Mouse (Mus musculus) c-Kit-positive CD71-positive TER-119-positive erythroid progenitor cells, embryonic 14.5 days (primary cell): ENCODE data around the gene Slc6a5.

Experiments
- DNase-seq: peaks from one replicate; pipeline ENCODE4 v3.0.0-alpha.2; 2013; ENCODE audit warnings: low spot score

Gene Slc6a5

DNA sequence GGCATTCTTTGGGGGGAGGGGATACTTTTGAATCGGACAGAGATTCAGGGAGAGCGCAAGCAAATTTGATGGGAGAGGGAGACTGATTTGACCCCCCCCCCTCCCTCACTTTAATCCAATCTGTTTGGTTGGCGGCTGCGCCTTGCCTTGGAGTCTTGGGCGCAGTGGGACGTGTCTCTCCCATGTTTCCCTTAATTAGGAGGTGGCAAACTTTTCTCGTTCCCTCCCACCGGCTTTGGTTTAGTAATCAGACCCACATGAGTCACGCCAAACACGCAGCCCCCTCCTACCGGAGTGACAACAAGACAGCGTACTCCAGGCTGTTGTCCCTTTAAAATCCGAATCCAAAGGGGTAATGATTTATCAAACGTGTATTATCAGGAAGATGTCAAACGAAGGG lies at the start of gene Slc6a5:
Gene Slc6a5, plus strand, starts transcription at position 297 of the 400 bp plus-strand sequence.
- no peak for DNase-seq

DNA sequence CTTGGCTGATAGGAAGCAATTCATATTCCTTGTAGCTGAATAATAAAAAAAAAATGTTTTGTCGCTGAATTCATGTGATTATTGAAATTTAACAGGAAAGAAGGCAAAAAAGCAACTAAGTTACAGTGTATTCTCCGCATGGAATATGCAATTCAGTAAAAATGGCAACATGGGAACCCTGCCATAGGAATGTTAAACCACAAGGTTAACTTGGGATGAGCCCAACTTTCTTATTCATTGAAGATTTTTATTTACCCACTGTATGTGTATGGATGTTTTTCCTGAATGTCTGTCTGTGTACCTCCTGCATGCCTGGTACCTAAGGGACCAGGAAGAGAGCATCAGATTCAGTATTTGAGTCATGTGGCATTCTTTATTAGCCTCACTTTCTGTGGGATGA lies 48.8 kb upstream of the Slc6a5 start:
- DNase-seq, result no peak

DNA sequence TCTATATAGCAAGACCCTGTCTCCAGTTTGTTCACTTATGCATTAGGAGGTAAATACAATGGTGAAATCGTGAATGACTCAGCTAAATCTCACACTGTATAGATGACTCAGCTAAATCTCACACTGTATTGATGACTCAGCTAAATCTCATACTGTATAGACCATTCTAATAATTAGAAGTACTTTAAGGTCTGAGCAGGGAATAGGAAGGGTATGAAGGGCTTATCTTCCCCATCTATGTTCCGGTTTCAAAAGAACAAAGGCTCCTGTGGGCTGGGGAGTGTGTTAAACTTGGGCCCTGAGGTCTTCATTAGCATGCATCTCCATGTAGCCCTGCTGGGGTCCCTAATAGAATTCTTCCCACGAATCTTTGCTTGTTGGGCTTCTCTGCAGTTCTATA lies 46.2 kb upstream of the Slc6a5 start:
- peak; percentile 18 for DNase-seq

DNA sequence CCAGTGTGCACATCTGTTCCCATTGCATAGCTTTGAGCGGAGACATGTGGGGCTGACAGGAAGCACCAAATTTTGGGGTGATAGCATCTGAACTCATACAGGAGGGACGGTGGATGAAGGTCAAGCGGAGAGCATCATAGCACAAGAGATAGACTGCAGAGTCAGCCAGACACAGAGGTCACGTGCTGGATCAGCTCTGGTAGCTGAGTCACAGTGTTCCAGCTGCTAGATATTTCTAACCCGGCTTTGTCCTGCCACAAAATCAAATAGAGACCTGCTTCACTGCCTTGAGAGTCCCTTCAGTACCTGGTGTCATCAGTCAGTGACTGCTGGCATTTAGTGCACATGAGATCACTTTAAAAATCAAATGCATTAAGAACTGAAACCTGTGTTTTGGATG lies 40.3 kb upstream of the Slc6a5 start:
- DNase-seq, result no peak

DNA sequence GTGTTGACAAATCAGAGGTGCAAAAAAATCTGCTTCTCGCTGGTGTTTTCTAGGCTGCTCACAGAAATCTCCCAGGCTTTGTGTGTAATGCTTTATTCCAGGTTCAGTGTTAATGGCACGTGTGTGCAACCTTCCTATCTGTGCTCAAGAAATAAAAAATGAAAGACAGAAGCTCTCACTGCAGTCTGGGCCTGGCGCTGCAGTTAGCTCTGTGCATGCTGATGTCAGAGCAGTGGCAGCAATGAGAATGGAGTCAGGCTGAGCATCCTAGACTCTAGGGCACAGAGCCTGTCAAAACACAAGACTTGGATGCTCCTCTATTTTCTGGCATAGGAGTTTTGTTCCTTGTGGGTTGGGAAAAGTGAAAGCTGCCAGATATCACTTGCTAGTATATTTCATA lies 39.7 kb upstream of the Slc6a5 start:
- no peak for DNase-seq

DNA sequence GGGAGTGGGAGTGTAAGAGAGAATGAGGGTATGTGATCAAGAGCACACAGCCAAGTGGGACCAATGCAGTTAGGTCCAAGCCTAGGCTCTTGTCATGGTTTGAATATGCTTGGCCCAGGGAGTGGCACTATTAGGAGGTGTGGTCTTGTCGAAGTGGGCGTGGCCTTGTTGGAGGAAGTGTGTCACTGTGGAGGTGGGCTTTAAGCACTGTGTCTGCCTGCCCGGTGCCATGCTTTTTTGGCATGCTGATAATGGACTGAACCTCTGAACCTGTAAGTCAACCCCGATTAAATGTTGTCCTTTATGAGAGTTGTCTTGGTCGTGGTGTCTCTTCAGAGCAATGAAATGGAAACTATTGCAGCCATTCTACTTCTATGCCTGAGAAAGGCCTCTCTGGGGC lies 32.6 kb upstream of the Slc6a5 start:
- no peak for DNase-seq

DNA sequence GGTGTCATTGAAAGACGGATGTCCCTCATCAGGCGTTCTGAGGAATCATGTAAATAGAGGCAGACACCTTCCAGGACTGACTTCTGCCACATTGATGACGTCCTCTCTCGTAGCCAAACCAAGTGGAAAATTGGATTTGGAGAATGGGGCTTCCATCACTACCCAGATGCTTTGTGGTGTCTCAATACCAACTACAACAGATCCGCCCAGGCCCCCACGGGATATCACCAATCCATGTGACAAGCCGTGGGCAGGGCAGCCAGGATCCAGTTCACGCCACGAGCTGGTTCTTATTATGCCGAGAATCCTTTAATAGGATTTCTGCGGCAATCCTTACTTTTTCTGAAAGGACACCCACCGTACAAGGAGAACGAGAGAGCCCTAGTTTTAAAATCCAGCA lies 30.9 kb upstream of the Slc6a5 start:
- no peak for DNase-seq

DNA sequence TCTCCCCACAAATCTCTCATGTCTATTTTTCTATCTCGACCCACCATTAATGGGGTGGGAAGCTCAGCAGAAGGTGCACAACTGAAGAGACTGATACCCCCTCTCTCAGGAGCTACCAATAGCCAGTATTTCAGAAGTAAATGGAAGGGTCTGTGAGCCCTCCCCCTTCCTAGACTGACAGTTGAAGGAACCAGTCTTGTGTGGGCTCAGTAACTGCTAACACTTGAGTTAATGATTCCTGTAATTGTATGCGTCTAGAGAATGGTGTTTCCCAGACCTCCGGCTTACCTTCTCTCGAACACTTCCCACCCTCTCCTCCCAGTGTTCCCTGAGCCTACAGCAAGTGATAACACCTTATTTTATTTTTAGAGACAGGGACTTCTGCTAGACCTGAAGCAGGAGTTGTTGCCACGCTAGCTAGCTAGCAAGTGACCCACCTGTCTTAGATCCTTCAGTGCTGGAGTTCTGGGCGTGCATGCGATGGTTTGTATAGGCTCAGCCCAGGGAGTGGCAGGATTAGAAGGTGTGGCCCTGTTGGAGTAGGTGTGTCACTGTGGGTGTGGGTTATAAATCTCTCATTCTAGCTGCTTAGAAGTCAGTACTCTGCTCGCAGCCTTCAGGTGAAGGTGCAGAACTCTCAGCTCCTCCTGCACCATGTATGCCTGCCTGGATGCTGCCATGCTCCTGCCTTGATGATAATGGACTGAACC lies 29.8 kb upstream of the Slc6a5 start:
- DNase-seq, result no peak

DNA sequence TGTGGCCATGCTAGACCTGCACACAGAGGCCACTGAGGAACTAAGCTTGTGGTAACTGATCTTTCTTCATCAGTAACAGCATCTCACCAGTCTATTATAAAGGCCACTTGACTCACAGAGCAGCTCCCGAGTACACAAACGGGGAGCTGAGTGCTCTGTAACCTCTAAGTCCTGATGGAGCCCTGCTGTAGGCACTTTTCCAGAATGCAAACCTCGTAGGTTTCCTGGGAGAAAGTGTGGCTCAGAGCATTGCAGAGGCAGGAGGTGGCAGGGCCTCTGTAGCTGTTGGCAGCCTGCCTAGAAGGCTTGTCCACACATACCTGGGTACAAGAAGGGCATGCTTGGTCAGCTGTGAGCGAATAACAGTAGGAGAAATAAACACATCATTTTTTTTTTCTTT lies 27.7 kb upstream of the Slc6a5 start:
- DNase-seq, result no peak

DNA sequence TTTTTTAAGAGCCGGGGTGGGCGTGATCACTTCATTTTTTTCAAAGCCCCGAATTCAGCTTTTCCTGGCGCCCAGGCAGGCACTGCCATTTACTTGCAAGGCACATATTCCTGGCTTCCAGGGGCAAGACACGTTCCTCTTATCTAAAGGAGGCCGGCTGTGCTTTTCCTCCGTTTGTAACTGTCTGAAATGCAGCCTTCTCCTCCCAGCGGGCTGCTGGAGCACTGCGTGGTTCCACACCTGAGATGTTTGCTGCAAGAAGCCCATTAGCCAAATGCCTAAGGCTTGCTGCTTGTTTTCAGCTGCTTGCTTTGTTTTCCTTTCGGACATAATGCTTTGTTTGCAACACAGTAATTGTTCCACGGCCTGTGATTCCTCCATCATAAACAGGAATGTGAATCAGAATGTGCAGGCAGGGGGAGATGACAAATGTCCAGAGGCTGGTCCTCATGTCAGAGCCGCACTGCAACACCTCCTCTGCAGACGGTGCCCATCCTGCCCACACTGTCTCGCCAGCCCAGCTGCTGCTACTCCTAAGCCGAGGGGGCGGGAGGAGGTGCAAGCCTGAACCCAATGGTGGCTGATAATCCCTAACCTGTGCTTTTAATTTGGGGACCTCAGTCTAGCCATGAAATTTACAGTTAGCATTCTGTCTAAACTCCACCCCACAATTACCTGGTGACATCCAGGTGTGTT lies 27.1 kb upstream of the Slc6a5 start:
- no peak for DNase-seq

DNA sequence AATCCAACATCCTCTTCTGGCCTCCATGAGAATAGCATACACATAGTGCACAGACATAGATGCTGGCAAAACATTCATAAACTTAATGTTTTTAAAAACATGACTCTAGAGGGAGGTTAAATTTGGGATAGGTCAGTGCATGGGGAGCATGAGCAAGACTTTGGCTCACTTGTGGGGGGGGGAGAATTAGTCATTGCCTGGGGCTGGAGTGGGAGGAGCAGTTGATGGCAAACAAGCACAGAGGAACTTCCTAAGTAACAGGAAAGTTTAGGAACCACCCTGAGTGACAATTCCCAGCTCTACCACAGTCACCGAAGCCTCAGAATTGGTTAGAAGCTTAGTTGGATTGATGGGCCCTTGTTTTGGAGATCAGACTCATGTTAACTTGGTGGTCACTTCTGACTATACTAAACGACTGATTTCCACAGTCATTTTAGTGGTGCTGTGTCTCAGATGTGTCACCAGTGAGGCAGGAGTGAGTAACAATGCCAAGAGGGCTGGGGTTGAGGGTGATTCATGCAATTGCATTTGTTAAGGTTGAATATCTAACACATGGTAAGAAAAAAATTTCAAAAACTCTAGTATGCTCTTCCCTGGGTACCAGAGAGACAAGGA lies 22.1 kb upstream of the Slc6a5 start:
- DNase-seq, result no peak

DNA sequence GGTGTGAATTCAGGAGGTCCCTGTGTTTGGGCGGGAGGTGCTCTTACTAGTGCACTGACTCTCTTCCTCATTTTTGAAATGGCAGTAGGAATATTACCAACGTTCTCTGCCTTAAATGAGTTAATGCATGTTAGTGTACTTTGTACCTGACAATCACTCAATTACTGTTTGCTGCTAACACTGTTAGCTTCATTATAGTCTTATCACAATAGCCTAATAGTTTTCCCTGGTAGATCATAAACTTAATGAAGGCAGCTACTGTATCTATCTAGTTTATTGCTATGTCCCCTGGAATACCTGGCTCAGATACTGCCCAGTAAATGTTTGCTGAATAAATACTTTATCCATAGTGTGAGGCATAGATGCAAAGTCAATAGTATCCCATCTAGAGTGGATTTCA lies 15.2 kb upstream of the Slc6a5 start:
- DNase-seq, result no peak

DNA sequence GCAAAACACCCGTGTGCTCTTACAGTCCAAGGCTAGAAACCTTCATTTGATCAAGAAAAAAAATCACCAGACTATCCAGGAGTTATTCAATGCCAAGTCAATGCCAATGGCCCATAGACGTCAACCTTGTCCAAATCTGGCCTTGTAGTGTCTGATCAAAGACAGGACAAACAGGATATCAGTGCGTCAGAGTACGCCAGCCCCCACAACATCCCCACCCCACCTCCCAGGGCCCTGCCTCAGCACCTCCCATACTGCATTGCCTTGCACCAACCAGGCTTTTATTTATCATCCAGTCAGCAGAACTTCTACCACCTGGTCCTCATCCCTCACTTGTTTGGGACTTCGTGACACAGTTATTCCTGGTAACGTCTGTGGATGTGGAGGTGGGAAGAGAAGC lies 14.7 kb upstream of the Slc6a5 start:
- no peak for DNase-seq

DNA sequence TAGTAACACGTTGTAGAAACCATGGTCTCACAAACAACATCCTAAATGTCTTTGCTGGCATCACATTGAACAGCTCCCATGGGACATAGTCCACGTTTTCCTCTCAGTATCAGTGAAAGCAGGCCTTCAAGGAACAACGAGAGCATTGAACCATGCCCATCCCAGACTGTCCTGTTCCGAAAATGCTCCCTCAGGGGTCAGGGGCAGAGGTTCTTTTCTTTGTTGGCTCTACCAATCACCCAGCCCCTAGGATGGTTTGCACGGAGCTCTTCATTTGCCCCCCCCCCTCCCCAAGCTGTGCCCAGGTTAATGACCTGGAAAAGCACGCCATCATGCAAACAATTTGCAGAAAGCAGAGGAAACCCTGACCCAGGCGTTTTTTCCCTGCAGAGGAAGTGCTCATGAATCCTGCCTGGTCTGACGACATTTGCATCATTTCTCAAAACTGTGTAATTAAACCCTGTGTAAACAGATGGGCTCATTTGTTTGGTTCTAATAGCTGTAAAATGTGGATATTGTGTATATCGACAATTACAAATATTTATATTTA lies 7.9 kb upstream of the Slc6a5 start:
- no peak for DNase-seq

DNA sequence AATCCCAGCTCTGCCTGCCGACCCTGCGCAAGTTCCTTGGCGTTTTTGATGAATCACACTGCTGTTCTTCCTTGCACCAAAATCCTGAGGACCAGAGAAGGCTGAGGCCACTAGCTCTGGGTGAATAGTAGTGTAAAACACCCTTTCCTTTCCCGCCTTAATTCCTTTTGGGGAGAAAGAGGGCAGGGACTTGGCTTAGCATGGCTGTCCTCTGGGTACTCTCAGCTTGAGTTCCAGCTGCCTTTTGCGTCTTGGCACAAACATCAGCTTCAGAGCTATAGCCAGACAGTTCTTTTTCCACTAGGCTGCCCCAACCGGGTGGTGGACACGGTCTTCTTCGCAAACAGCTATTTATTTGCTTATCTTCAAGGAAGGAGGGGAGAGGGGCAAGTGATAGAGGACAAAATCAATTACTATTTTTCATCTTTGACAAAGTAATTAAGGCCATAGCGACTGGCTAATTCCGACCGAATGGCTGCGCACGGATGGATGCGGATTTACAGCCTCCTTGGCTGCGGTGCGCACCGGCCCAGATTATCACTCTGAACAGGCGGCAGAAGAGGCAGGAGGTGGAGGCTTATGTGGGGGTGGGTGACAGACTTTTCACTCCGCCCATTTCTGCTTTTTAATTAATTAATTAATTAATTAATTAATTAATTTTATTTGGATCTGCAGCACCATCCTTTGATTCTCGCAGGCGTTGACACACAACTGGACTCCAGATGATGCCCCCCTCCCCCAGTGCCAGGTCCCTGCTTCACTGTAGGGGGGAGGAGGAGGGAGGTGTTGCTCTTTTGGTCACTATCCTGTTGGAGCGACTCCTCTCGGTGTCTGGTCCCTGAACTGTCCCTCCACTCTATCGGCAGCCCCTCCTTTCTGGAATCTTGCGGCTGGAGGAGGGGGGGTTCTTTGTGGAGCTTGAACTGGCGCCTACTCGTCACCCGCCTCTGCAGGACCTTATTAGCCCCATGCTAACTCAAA lies 2.5 kb upstream of the Slc6a5 start:
- DNase-seq, result no peak

DNA sequence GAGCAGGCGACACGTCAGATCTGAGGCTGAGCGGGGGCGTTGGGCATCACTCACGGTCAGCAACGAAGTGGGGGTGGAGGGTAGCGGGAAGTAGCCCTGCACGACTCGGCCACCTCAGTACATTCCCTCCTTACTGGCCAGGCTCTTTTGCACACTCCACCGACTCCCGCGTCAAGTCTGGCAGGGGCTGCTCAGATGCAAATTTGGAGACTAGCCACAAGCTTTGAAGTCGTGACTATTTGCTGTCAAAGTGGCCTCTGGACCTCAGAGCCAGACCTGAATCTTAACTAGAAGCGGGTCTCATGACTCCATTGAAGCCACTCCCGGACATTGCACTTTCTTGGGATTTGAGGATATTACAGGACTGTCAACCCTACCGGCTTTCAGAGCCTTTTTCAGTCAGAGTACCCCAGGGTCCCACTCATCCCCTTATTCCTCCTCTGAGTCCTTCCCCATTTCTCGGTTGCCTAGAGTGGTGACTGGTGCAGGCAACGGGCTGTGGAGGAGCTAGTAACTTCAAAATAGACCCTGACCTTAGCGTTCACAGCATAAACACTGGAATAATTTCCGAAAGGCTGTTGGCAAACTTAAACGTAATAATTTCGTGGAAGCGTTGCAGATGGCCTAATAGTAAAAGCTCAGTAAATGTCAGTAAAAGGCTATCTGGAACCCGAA lies 1.6 kb upstream of the Slc6a5 start:
- no peak for DNase-seq

DNA sequence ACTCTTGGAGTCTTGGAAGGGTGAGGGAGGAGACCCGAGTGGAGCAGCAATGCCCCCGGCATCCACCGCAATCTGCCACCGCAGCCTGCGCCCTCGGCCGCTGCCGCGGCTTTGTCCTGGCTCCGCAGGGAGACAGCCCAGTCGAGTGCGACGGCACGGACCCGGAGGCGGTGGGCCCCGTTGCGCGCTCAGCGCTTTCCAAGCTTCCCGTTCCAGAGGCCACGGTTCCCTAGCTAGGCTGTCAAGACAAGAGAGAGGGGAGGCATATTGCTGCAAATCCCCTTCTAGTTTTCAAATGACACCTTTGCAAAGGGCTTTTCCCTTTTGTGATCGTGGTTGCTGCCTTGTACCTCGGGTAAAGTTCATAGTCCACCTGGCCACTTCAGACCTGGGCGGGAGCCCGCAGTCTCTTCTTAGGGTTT lies 945 bp upstream of the Slc6a5 start:
- DNase-seq, result no peak

DNA sequence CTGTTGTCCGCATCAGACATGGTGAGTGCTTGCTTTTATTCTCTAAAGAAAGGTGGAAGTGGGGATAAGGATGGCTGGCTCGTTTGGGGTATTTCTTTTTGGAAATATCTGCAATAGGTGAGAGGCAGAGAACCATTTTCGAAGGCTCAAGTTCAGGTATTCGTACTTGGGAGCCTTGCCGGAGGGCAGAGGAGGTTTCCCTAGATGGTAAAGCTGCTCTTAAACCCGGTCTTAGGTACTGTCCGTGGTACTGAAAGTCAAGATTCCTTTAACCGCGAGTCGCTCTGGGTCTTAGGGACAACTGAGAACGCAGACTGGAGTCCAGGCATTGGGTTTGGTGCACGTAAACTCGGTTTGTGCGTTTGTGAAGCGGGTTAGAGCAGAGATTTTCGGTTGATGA lies 415 bp downstream of the Slc6a5 start:
- DNase-seq, result peak; percentile 13

DNA sequence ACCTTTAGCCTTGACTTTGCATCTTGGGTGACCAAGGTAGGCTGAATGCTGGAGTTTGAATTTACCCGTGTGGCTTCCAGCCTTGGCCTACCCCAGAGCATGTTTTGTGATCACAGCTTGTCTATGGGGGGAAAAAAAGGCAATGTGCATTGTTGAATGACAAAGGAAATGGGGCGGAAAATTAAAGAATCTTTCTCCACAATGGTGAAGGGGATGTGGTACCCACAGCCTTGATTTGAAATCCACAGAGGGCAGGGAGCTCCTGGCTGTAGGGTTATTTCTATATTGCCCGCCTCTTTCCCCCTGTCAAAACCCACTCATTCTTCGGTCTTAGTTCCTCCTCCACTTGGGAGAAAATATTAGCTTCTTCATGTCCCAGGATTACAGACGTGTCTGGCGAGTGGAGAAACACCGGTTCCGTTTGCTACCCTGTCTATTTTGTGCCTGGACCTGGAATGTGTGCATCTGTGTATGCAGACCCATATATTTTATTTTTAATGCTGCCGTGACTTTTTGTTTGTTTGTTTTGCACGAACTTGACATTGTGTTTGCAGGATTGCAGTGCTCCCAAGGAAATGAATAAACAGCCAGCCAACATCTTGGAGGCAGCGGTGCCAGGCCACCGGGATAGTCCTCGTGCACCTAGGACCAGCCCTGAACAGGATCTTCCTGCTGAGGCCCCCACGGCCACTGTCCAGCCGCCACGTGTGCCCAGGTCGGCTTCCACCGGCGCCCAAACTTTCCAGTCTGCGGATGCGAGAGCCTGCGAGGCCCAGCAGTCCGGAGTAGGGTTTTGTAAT lies 1.4 kb downstream of the Slc6a5 start:
- no peak for DNase-seq

DNA sequence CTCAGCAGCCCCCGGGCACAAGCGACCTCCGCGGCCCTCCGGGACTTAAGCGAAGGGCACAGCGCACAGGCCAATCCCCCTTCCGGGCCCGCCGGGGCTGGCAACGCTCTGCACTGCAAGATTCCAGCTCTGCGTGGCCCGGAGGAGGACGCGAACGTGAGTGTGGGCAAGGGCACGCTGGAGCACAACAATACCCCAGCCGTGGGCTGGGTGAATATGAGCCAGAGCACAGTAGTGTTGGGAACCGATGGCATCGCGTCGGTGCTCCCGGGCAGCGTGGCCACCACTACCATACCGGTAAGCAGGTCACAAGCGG lies 2.0 kb downstream of the Slc6a5 start:
- DNase-seq, result no peak

DNA sequence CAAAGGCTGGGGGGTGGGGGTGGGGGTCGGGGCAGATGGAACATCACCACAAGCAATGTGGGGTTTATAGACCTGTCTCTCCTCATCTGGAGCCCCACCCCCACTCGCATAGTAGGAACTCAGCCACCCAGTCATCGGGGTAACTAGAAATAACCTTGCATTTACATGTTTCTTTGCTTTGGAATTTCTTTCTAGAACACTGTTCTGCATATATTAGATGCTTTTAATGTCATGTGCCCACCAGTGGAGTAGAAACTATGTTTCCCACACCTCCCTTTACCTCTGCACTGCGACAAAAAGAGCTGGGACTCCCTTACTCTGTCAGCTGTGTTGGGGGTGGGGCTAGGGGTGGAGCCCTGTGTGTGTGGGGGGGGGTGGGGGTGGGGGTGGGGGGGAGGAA lies 3.2 kb downstream of the Slc6a5 start:
- DNase-seq, result no peak
